Mouse (Mus musculus): ENCODE measurements at regions not wholly inside any gene's neighbourhood (a gene's known extent, or its start where the extent isn't known, plus 50 kb on each side); places are given as distances from the start of the nearest gene placed in this dataset.

GRCm38 (mm10) chr4:89396020-89396419, 85.2 kb upstream of the Cdkn2b start:
- DNase-seq = no peak

DNA sequence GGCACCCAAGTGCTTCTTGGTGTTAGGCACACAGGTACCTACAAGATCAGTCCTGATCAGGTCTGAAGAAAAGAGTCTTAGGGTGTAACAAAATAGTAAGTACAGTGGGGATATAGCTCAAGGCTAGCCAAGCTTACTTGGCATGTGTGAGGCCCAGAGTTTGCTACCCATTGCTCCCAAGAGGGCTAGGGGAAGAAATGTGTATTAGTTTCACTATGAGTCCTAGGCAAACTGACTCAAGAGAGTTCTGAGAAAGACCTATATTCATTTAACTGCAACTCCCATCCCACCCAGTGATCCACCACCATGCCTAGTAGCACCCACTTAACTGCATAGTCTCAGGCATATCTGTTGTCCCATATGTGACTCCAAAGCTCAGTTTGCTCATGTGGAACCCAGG, 84.5 kb upstream of the Cdkn2b start:
- no peak for DNase-seq

DNA sequence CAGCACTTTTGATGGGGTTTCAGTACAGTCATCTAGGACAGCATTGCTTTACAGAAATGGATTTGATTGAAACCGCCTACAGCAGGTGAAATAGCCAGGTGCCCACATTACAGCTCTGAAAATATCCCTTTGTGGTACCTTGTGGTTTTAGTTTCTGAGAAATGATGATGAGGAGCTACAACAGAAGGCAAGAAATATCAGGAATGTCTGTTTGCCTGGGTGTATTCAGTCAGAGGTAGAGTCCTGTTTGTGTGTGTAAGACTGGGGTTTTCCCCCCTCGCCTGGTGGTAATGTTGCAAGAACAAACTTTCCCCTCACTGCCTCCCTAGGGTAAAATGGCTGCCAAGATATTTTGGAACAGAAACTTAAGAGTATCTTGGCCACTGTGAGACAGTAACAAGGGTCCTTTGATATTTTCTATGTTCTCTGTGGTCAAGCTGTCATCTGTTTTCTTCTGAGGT, 82.4 kb upstream of the Cdkn2b start:
- DNase-seq = no peak

DNA sequence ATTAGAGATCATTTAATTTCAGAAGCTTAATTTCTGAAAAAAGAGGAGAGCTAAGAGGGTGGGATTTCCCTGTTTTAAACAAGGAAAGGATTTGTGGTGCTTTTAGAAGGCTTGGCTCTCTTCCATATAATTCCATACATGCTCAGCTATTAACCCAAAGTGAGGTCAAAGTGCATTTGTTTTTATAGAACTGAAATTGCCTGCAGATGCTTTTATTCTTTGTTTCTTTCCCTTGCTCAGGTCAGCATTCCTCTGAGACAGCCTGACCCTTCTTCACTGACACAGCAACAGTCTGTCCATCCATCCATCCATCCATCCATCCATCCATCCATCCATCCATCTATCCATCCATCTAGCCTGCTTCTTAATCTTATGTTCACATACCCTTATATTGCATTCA, 82.0 kb upstream of the Cdkn2b start:
- DNase-seq = no peak

DNA sequence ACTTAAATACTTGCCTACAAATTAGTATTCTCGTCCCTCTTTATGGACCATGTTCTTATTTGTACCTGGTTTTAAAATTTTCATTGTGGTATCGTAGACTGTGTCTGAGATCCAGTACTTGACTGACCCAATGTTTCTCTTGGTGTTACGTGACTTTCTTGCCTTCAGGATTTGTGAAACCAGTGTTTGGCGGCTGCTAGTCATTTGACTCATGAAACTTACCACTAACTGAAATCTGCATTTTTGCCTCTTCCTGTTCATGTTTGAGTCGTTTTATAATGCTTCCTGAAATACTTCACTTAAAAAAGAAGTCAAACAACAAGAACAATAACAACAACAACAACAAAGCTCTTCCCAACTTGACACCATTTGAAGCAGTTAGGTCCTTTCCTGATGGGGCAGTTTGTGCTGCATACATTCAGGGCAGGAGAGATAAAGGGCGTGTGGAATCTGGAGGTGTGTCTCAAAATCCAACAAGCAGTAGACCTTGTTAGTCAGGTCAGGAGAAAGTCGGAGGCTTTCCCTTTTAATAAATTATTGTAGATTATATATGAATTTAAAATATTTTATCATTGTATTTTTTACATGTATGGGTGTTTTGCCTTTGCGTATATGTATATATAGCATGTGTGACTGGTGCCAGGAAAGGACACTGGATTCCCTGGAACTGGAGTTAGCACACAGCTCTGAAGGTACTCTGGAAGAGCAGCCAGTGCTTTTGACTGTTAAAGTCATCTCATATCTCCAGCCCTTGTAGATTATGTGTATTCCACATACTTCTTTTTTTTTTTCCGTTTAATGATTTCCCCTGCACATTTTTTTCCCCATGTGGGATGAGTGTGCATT, 80.8 kb upstream of the Cdkn2b start:
- no peak for DNase-seq

GRCm38 (mm10) chr4:89383548-89383947, 72.7 kb upstream of the Cdkn2b start:
- DNase-seq = no peak

GRCm38 (mm10) chr4:89382434-89382976, 71.7 kb upstream of the Cdkn2b start:
- no peak for DNase-seq

DNA sequence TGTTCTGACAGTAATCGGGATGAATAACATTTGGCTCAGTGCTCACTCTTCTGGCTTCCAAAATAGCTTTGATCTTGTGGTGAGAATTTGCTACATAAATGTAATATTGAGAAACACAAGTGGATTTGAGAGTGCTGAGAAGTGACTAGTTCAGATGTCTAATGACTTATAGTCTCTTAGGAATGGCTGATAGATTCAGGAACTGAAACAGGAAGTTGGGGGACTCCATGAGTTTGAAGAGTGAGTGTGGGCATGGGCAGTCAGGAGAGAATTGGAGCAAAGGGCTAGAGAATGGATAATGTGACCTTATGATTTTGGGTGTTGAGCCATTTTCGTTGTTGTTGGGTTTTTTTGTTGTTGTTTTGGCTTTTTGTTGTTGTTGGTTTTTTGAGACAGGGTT, 70.9 kb upstream of the Cdkn2b start:
- DNase-seq = no peak

- no peak for DNase-seq
Measured at GRCm38 (mm10) chr4:89381077-89381476, 70.2 kb upstream of the Cdkn2b start.

DNA sequence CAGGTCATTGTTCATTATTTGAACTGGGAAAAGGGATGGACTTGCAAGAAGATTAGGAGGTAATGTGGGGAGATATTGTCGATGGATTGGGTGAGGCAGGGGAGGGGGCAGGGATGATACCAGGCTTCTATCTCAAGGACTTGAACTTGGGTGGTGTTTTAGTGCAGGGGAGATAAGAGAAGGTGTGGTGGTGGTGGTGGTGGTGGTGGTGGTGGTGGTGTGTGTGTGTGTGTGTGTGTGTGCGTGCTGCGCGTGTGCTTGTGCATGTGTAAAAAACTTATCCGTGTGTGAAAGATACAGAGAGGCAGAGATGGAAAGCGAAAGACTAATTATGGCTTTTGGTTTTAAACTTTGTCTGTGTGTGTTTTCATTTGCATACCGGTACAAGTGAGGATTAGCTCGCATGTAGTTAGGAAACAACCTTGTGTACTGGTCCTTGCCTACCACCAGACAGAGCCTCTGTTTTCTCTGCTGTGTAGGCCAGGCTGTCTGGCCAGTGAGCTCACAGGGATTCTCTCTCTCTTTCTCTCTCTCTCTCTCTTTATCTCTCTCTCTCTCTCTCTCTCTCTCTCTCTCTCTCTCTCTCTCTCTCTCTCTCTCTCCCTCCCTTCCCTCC, 69.6 kb upstream of the Cdkn2b start:
- no peak for DNase-seq

DNA sequence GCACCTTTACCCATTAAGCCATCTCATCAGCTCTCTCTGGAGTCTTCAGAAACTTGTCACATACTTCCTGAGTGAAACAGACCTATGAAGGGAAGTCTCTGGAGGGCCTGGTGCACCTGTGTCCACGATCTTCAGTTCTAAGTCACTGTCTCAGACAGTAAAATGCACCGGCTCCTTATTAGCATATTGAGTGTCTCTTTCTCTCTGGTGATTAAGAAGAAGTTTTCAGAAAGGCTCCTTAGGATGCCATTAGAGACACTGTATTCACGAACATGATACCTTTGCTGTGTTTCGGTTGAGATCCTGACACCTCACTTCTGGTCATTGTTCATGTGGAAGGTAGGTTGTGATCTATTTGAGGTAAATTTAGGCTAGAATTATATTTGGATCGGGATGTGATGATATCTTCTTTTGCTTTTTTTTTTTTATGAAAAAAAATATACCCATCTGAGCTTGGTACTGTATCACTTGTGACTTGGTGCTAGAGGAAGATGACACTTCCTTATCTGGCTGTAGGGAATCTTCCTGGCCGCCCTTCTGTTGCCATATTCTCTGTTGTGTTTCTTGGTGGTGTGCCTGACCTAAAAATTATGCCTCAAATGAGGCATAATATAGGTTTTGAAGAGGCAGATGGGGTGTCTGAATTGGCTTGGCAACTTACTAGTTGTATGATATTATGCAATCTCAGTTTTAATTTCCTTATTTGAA, 68.9 kb upstream of the Cdkn2b start:
- no peak for DNase-seq

DNA sequence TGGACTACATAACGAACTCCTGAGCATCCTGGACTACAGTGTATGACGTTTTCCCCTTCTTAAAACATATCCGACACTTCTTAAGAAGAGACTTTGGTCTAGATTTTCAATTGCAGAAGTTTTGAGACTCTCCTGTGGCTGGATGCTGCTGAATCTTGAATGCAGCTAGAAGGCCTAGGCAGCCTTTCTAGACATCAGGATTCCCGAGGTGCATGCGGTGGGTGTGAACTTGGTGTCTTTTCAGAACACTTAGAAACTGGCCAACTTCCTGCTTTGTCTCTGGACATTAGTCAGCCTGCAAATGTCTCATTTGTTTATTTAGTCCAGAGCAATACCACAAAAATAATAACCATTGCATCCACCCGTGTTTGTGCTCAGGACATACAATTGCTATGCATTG, 61.8 kb upstream of the Cdkn2b start:
- no peak for DNase-seq

- DNase-seq = no peak
Measured at GRCm38 (mm10) chr4:89368850-89369524, 58.1 kb upstream of the Cdkn2b start.

- DNase-seq = no peak
Measured at GRCm38 (mm10) chr4:89366581-89367141, 55.8 kb upstream of the Cdkn2b start.

DNA sequence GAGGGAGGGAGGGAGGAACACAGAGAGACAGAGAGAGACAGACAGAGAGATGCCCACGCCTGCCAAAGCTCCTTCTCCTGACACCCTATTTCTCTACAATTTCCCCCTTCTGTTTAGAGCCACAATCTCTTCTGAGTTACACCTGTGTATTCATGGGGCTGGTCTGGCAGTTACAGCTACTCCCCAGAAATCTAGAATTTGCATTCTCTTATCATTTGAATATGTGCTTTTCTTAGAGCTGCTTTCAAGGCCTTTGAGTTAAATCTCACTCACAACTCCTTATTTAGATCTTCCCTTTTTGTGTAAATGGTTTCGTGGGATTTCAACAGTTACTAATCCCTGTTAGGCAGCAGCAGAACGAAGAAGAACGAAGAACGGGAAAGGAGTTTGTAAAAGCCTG, 55.0 kb upstream of the Cdkn2b start:
- no peak for DNase-seq

DNA sequence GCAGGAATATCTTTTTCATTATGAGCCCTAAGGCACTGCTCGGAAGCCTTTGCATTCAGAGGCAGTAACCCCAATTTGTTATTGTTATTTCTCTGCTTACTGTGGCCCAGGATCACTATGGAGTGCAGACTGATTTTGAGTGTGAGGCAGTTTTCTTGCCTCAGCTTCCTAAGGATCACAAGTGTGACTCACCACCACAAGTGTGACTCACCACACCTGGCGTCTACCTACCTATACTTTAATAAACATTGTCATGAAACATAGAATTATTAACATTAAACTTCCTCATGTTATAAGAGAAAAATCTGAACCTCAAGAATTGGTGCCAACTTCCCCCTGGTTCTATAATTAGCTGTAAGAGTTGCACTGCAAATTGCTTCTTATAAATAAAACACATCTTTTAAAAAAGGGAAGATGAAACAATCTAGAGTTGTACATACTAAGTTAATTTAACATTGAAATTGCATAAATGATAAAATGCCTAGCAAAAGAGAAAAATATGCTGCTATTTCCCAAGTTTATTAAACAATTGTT, 52.4 kb upstream of the Cdkn2b start:
- DNase-seq = no peak

DNA sequence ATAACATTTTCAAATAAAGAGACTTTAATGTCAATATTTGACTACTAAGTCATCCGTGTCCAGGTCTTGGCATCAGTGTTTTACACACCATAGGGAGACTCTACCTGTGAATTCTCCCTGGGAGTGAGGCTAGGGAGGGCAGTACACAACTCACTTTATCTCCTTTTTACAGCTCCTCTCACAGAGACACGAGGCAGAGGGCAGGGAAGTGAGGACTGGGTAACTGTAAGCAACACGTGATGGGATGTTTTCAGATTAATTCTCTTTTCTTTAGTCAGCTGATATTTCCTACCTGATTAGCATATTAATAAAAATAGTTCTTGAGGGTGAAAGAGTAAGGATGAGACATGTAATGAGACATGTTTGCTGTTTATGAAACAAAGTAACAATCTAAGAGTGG, 51.8 kb upstream of the Cdkn2b start:
- no peak for DNase-seq

DNA sequence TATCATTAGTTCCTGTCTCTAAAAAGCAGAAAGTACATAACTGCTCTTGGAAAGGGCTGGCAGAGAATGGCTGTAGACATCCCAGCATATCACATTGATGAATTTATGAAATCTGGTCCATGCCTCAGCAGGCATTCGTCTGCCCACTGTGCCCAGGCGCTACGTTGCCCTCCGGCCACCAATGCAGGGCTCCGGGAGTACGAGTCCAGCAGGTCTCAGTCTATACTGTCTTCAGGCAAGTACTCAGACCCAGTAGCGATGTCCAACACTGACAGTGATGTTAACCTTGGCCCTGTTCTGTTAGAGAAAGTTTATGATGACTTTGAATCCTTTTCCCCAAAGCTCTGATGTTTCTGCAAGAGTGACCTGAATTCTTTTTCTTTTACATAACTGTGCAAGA, 50.5 kb upstream of the Cdkn2b start:
- DNase-seq = no peak

Data from retina, postnatal 1 day (tissue).